Mouse (Mus musculus) limb, embryonic 13.5 days (tissue): ENCODE data around the gene Zfp296. TPM values are rescaled to one million over a fixed set of nuclear protein-coding genes. Genes with fewer than 3 reads are reported as not detected.
A peak's percentile ranks its signal among the peaks of the same experiment; 100 is the strongest.

Experiments used
- ATAC-seq: fragments of 200-750 bp; cut with Nextera tagmentation; 2 replicates; pipeline ENCODE4 v1.8.0; 2017; ENCODE audit warnings: low read depth, moderate number of reproducible peaks, moderate TSS enrichment; ENCODE audit not compliant: low FRiP score
- H3K27ac ChIP-seq: fragments of 300-500 bp; sonication (generic); 2 replicates; pipeline ENCODE4 v1.5.1; 2015; ENCODE audit warnings: inconsistent platforms, mild to moderate bottlenecking, moderate library complexity
- H3K27me3 ChIP-seq: fragments of 300-500 bp; sonication (generic); 2 replicates; pipeline ENCODE4 v1.6.1; 2015; ENCODE audit warnings: mild to moderate bottlenecking, inconsistent platforms
- H3K36me3 ChIP-seq: fragments of 300-500 bp; sonication (generic); 2 replicates; pipeline ENCODE4 v1.6.1; 2015; ENCODE audit warnings: inconsistent platforms, mild to moderate bottlenecking, moderate library complexity
- H3K4me1 ChIP-seq: fragments of 300-500 bp; sonication (generic); 2 replicates; pipeline ENCODE4 v1.6.1; 2015; ENCODE audit warnings: inconsistent platforms
- H3K4me2 ChIP-seq: fragments of 300-500 bp; sonication (generic); replicated peaks from 2 replicates; pipeline ENCODE4 v1.6.1; 2015; ENCODE audit warnings: inconsistent platforms, mild to moderate bottlenecking, moderate library complexity
- H3K4me3 ChIP-seq: fragments of 300-500 bp; sonication (generic); 2 replicates; pipeline ENCODE4 v1.5.1; 2015; ENCODE audit warnings: moderate library complexity, mild to moderate bottlenecking, inconsistent platforms
- H3K9ac ChIP-seq: fragments of 300-500 bp; sonication (generic); 2 replicates; pipeline ENCODE4 v1.6.1; 2015; ENCODE audit warnings: mild to moderate bottlenecking, inconsistent platforms
- H3K9me3 ChIP-seq: fragments of 300-500 bp; sonication (generic); 2 replicates; pipeline ENCODE4 v1.6.1; 2016; ENCODE audit warnings: inconsistent platforms
- WGBS: fragments of 180-500 bp; shearing (Covaris S2); methylation state at CpG from one replicate; pipeline ENCODE4 v1.1.7; 2015; 5-methylcytosine and 5-hydroxymethylcytosine counted together
- polyA plus RNA-seq: library from polyadenylated mRNA; unstranded; fragments of >200 nt; fragmentation: Nextera tagmentation; extraction: Ambion mirVana; gene quantifications from 2 replicates; pipeline ENCODE4 v1.2.1, GENCODE M21; 2015

Zfp296 gene
- polyA plus RNA-seq = 0.36 and 0.73 TPM in 2 replicates

DNA sequence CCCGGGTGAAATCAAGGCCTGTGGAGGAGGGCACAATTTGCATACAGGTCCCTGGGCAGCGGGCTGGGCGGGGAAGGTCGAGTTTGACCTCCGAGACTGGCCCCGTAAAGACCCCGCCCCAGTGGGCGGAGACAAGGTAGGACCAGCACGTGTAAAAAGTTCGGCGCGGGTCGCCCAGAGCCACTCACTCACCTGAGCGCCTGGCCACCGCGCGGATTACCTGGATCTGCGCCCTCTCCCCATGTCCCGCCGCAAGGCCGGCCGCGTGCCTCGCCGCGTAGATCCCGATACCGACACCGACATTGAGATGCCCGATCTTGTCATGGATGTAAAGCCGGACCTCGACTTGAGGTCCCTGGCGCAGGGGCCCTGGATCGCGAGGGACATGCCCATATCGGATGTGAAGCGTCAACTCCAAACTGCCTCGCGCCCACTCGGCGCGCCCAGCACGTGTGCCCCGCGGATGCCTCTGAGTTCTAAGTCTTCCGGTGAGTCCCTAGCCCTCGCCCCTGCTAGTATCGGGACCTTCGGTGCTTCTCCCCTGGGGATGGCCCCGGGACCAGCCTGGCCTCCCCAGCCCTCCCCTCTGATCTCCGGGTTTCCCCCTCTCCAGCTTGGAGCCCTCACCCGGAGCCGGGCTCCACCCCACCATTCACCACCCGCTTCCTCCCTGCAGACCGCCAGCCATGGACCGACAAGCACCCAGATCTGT is at the start of gene Zfp296, which contains the start of gene Gemin7:
Gene Zfp296 (plus strand): TSS at position 147 of the 712 bp plus-strand sequence.
Gene Gemin7 (minus strand): TSS at position 455 of the 712 bp plus-strand sequence.
- Histone ChIP-seq H3K4me1 (peaks cover 21% of the 10 kb centered on the region), H3K27me3 (peaks cover 63% of the 10 kb centered on the region), H3K4me3 (peak within 1 kb of the TSS; percentile 45), H3K9me3 (no peaks in the 10 kb centered on the region), H3K9ac (peak within 1 kb of the TSS; percentile 61), H3K27ac (no peak within 1 kb of the TSS), H3K36me3 (peaks cover 28% of the 10 kb centered on the region), H3K4me2 (peak within 1 kb of the TSS; percentile 80)
- ATAC-seq = no peak
- under 1% methylated on average over 56 of the region's 56 CpGs for WGBS

DNA sequence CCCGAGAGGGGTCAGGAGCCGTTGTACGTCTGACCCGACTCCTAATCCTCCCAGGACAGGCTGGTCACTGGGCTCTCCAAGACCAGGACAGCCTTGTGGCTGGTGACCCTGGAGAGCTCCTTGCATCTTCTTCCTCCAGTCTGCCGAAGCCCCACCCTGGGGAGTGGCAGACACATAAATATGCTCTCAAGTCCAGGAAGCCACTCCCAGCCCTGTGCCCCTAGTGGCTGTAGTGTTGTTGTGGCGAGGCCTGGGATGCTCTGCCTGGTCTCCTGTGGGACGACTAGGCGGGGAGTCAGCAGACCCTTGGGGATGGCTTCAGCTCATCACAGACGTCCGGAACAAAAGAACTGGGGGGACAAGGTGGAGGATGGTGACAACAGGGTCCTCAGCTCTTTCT is 46.0 kb upstream of the Zfp296 start:
- H3K4me1 ChIP-seq = 0 out of 2 replicates have a peak, but pooled peaks cover under 1% of the 10 kb centered on the region
- ATAC-seq = no peak
- H3K36me3 ChIP-seq = peaks cover 79% of the 10 kb centered on the region
- H3K27me3 ChIP-seq = peaks cover 6% of the 10 kb centered on the region; the same call in 1 of the 2 replicates
- 70% methylated on average over 10 of the region's 10 CpGs for WGBS
- no peak overlapping the region for H3K4me3 ChIP-seq
- H3K4me2 ChIP-seq = no peak overlapping the region
- H3K27ac ChIP-seq = no peak overlapping the region
- no peak overlapping the region for H3K9ac ChIP-seq
- H3K9me3 ChIP-seq = no peaks in the 10 kb centered on the region

DNA sequence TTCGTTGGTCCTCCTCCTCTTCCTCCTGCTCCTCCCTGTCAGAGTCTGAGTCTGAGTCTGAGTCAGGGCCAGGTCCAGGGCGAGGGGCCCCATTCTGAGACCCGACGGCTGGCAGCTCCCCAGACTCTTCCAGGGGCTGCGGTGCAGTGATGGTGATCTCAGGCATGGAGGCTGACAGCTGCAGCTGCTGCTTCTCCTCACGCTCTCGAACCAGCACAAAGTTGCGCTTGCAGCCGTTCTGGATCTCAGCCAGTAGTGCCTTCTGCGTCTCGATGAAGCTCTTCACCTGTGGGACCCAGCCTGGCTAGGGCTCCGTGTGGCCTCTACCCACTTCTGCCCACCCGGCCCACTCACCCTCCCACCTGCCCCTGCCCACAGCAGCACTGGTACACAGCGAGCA is 44.8 kb upstream of the Zfp296 start:
- Histone ChIP-seq H3K4me2 (no peak overlapping the region), H3K27ac (no peak overlapping the region), H3K4me3 (no peak overlapping the region), H3K4me1 (peaks cover 10% of the 10 kb centered on the region), H3K9me3 (no peaks in the 10 kb centered on the region), H3K36me3 (peaks cover 79% of the 10 kb centered on the region), H3K27me3 (no peaks in the 10 kb centered on the region), H3K9ac (no peak overlapping the region)
- 0 out of 2 replicates have a peak, but pooled peaks have one; percentile 32 for ATAC-seq
- WGBS = 91% methylated on average over 14 of the region's 14 CpGs

DNA sequence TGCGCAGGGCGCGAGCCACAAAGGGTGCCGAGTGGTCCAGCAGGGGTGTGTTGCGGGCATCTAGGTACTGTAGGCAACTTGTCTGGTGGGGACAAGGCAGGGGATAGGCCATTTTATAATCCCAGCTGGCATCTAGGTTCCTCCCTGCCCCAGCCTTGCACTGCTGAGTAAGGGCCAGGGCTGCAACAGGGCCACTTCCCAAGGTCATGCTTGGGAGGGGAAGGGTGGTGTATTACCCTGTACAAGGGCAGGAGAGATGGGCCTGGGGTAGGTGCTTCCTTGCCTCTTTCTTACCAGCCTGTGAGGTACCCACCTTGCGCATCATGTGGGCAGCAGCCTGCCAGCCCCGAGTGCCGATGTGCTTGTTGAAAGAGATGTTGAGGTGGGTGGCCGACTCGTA is 42.4 kb upstream of the Zfp296 start:
- H3K36me3 ChIP-seq = peaks cover 63% of the 10 kb centered on the region
- WGBS = 93% methylated on average over 10 of the region's 10 CpGs

DNA sequence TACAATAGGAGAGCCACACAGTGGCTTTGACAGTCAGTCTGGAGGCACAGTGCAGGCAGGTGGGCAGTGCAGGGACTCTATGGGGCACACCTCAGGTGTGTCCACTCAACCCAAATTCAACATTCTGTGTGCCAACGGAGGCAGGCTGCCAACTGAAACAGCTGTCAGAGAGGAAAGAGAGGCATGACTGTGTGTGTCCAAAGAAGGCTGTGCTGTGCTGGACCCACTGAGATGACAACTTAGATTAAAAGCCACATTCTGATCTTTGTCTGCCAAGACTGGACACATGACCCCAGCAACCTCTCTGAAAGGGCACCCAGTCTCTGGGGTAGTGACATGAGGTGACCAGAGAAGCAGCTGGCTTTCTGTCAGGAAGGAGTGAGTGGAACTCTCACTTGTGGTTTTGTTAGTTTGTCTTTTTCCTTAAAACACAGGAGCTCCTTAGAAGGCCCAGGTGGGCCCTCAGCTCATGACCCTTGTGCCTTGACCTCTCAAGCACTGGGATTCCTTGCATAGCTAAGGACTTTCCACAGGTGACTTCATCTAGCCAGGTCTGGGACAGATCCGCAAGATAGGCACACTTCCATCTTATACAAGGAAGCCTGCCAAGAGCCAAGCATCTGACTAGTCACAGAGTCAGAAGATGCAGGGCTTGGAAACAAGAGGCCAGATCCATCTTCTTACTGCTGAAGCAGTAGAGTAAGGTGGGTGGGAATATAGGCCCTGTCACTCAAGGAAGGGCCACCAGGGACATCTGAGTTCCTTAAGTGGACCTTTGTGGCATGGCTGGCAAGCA is 36.1 kb upstream of the Zfp296 start:
- H3K36me3 ChIP-seq = peaks cover under 1% of the 10 kb centered on the region; the same call in 1 of the 2 replicates
- H3K4me1 ChIP-seq = peaks cover 37% of the 10 kb centered on the region
- H3K4me3 ChIP-seq = no peak overlapping the region
- 99% methylated on average over 2 of the region's 2 CpGs for WGBS
- H3K27ac ChIP-seq = no peak overlapping the region
- no peak overlapping the region for H3K9ac ChIP-seq
- H3K27me3 ChIP-seq = no peaks in the 10 kb centered on the region
- no peak overlapping the region for H3K4me2 ChIP-seq
- no peak for ATAC-seq
- H3K9me3 ChIP-seq = no peaks in the 10 kb centered on the region

More for the DNA sequence above, 42.4 kb upstream of the Zfp296 start:
- H3K4me2 ChIP-seq = no peak overlapping the region
- H3K9ac ChIP-seq = no peak overlapping the region
- H3K27me3 ChIP-seq = no peaks in the 10 kb centered on the region
- ATAC-seq = no peak
- peaks cover 15% of the 10 kb centered on the region for H3K4me1 ChIP-seq
- H3K4me3 ChIP-seq = no peak overlapping the region
- no peak overlapping the region for H3K27ac ChIP-seq
- no peaks in the 10 kb centered on the region for H3K9me3 ChIP-seq

DNA sequence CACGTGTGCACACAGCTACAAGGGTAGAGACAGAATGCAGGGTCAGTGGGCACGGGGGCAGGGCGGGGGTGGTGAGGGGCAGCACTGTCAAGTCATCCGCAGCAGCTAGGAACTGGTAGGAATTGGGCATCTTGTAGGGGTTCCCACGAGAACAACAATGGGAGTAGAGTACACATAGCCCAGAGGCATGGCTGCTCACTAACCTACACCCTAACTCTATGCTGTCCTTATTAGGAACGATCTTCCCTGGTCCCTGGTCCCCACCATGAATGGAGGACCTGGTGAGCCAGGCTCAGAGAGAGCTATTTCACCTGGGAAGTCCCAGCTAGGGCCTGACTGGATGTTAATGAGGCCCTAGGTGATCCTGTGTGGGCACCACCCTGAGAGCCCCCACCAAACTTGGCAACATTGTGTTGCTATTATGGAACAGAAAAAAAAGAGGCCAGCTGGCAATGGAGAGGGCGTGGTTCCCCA is 35.4 kb upstream of the Zfp296 start:
- Histone ChIP-seq H3K9me3 (no peaks in the 10 kb centered on the region), H3K4me3 (no peak overlapping the region), H3K27me3 (no peaks in the 10 kb centered on the region), H3K4me2 (no peak overlapping the region), H3K9ac (no peak overlapping the region), H3K27ac (no peak overlapping the region), H3K36me3 (no peaks in the 10 kb centered on the region; the same call in 1 of the 2 replicates), H3K4me1 (peaks cover 39% of the 10 kb centered on the region)
- no peak for ATAC-seq
- WGBS = 82% methylated on average over 7 of the region's 7 CpGs

DNA sequence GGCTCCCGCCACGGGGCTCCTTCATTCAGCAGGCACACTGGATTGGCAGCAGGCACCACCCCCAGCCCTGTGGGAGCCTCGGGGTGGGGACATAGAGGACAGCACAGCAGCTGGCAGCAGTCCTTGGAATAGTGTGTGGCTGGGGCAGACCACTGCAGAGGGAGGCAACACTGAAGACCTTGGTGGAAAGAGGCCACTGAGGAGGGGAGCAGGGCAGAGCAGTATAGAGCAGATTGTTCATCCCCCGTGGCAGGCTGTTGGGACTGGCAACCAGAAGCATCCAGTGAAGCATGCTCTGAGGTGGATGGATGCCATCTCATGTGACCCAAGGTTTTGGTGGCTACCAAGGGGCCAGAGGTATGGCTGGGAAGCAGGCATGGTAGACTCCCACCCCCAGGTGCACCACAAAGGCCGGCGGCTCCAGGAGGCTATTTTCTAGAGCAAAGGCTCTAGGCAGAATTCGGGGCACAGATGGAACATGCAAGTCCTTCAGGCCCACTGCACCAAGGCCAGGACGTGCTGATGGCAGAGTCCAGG is 34.9 kb upstream of the Zfp296 start:
- Histone ChIP-seq H3K9ac (no peak overlapping the region), H3K4me3 (no peak overlapping the region), H3K4me2 (no peak overlapping the region), H3K36me3 (no peaks in the 10 kb centered on the region; the same call in 1 of the 2 replicates), H3K27me3 (no peaks in the 10 kb centered on the region), H3K9me3 (no peaks in the 10 kb centered on the region), H3K4me1 (peaks cover 36% of the 10 kb centered on the region), H3K27ac (no peak overlapping the region)
- 76% methylated on average over 8 of the region's 8 CpGs for WGBS
- peak; percentile 60; the same call in 1 of the 2 replicates for ATAC-seq

DNA sequence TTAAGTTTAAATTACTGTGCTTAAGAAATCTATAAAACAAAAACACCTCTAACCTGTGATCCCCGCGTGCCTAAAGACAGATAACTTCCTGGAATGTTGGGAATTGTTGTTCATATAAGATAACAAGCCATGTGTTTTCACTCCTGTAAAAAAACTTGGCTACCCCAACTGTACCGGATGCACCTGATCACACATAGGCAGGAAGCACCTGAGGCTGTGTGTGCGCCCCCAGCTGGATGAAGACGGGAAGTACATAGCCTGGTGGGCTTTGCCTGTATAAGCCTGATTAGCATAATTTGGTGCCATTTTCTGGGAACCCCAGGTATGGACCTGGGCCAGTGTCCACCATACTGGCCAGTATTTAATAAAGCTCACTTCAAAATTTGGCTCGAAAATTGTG is 33.5 kb upstream of the Zfp296 start:
- no peaks in the 10 kb centered on the region for H3K27me3 ChIP-seq
- WGBS = 49% methylated on average over 6 of the region's 6 CpGs
- peaks cover 30% of the 10 kb centered on the region for H3K4me1 ChIP-seq
- no peak overlapping the region for H3K4me2 ChIP-seq
- H3K9ac ChIP-seq = no peak overlapping the region
- no peaks in the 10 kb centered on the region for H3K9me3 ChIP-seq
- no peaks in the 10 kb centered on the region for H3K36me3 ChIP-seq
- no peak overlapping the region for H3K4me3 ChIP-seq
- H3K27ac ChIP-seq = no peak overlapping the region
- ATAC-seq = no peak

DNA sequence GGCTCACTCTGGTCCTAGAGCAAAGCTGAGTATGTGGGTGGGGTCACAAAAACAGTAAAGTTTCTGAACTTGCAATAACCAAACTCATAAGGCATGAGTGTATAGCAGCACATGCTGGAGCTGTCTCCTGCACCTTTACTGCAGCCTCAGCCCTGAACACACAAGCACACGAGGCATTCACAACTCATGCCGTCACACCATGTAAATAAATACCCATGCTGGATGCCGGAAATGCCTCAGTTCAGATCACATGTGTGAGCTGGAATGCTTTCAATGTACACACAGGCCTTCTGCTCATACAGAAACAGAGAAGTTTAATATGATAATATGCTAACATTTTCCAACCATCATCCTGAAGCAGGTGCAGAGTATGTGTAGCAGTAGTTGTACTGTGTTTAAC is 31.1 kb upstream of the Zfp296 start:
- H3K4me1 ChIP-seq = peaks cover 30% of the 10 kb centered on the region
- 57% methylated on average over 3 of the region's 3 CpGs for WGBS
- no peaks in the 10 kb centered on the region for H3K9me3 ChIP-seq
- H3K4me2 ChIP-seq = no peak overlapping the region
- H3K27ac ChIP-seq = no peak overlapping the region
- no peaks in the 10 kb centered on the region for H3K27me3 ChIP-seq
- 0 out of 2 replicates have a peak, but pooled peaks have one; percentile 35 for ATAC-seq
- no peak overlapping the region for H3K9ac ChIP-seq
- H3K36me3 ChIP-seq = no peaks in the 10 kb centered on the region
- no peak overlapping the region for H3K4me3 ChIP-seq

DNA sequence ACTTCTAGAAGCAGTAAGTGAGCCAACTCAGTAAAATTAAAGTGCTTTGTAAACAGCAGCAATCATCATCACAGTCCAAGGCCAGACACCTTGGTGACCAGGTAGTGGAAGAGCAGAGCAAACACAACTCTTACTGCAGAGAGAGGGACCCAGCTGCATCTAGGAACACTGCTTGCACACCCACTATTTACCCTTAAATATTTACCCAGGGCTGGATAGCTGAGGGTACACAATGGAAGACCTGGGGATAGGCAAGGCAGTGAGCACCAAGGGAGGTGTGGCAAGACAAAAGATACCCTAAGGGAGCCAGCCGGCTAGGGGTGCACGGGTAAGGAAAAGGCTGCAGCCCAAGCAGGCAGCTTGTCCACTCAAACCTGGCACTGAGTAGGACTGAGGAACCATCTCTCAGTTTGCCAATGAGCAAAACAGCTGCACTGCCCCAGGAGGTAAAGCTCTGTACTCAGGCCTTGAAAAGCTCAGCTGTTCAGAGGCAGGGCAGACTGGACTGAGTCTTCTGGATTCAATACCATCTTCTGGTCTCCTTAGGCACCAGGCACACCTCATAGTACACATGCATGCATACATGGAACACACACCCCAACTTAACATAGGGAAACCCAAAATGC is 29.6 kb upstream of the Zfp296 start:
- Histone ChIP-seq H3K4me1 (peaks cover 23% of the 10 kb centered on the region), H3K36me3 (peaks cover 9% of the 10 kb centered on the region), H3K27me3 (no peaks in the 10 kb centered on the region), H3K27ac (no peak overlapping the region), H3K9me3 (no peaks in the 10 kb centered on the region), H3K4me3 (no peak overlapping the region), H3K9ac (no peak overlapping the region), H3K4me2 (no peak overlapping the region)
- no peak for ATAC-seq
- 87% methylated on average over 2 of the region's 2 CpGs for WGBS

DNA sequence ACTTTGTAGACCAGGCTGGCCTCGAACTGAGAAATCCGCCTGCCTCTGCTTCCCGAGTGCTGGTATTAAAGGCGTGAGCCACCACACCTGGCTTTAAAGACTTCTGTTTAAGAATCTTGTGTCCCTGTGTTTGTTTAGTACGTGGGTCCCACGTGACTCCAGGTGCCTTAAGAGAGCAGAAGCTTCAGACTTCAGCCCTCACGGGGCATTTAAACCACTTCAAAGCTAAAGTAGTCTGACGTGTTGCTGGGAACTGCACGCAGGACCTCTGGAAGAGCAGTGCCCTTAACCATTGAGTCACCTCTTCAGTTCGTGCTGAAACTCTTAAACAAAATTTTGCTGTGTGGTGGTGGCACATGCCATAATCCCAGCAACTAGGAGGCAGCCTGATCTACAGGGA is 27.7 kb upstream of the Zfp296 start:
- H3K27me3 ChIP-seq = no peaks in the 10 kb centered on the region
- H3K36me3 ChIP-seq = peaks cover 28% of the 10 kb centered on the region
- H3K4me3 ChIP-seq = no peak overlapping the region
- no peak for ATAC-seq
- no peak overlapping the region for H3K4me2 ChIP-seq
- H3K27ac ChIP-seq = no peak overlapping the region
- WGBS = 84% methylated on average over 10 of the region's 10 CpGs
- no peaks in the 10 kb centered on the region for H3K9me3 ChIP-seq
- no peak overlapping the region for H3K9ac ChIP-seq
- peaks cover 13% of the 10 kb centered on the region for H3K4me1 ChIP-seq
